Mouse (Mus musculus) CH12.LX (cell line): ENCODE measurements at regions not wholly inside any gene's neighbourhood (a gene's known extent, or its start where the extent isn't known, plus 50 kb on each side); places are given as distances from the start of the nearest gene placed in this dataset.

ENCODE experiments used
- EP300 ChIP-seq: IDR thresholded peaks from 2 replicates; pipeline ENCODE4 v1.6.1; 2011; ENCODE audit warnings: low read length, improper control_type of control experiment
- KAT2A ChIP-seq: IDR thresholded peaks from 2 replicates; pipeline ENCODE4 v1.6.1; 2012; ENCODE audit warnings: low read length, improper control_type of control experiment, inconsistent platforms; ENCODE audit not compliant: insufficient replicate concordance
- MAX ChIP-seq: IDR thresholded peaks from 2 replicates; pipeline ENCODE4 v1.6.1; 2011; ENCODE audit warnings: low read length, improper control_type of control experiment
- MYC ChIP-seq: IDR thresholded peaks from 2 replicates; pipeline ENCODE4 v1.6.1; 2011; ENCODE audit warnings: low read depth, mild to moderate bottlenecking, improper control_type of control experiment, low read length
- USF2 ChIP-seq: conservative IDR thresholded peaks from 2 replicates; pipeline ENCODE4 v1.6.1; 2011; ENCODE audit warnings: low read depth, low read length, improper control_type of control experiment
- ZC3H11A ChIP-seq: IDR thresholded peaks from 2 replicates; pipeline ENCODE4 v1.6.1; 2012; ENCODE audit warnings: low read depth, mild to moderate bottlenecking, inconsistent platforms, low read length, improper control_type of control experiment

DNA sequence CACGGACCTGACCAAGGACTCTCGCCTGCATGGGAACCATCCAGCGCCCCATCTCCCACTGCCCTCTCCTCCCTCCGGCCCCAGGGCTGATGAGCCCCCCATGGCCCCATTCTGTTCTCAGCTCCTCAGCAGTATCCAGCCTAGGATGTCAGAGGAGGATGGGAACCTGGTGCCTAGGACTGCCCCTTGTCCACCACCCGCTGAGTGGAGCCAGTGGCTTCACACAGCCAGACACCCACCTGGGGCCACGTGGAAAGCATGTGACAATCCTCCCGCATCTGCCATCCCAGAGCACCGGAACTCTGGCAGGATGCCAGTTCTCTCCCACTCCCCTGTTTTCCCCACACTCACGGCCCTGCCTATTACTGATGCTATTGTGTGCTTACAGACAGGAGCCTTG, 75.0 kb upstream of the Sgcd start:
- no peak for TF ChIP-seq MYC
- no peak for TF ChIP-seq MAX
- no peak for TF ChIP-seq KAT2A
- TF ChIP-seq USF2: no peak
- no peak for TF ChIP-seq ZC3H11A
- no peak for TF ChIP-seq EP300
